In the genomic region with DNA sequence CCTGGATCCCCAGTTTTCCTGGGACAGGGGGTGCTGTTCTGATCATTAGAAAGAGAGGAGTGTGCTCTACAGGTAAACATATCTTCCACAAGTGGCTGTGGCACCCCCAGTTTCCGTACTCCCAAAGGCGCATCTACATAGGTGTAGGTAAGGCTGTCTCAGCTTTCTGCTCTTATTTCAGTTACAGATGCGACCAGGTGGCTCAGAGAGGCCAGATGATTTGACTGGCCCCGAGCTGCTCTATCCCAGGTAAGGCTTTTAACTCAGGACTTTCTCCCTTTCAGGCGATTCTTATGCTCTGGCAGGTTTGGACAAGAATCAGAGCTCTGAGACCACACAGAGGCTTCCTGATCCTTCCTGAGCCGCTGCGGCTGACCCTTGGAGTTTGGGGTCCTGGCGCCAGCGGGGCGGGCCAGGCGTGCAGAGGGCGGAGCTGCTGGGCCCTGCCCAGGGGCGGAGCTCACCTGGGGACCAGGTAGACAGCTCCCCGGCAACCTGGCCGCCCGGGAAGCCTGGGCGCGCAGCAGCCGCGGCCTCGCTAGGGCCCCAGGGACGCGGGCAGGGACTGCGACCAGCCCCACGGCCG, we compare ENCODE assay signal across 8 mouse cellular contexts. TPM values are rescaled to one million over a fixed set of nuclear protein-coding genes. Genes with fewer than 3 reads are reported as not detected.
DNase-seq lines count a peak whose midpoint lies in the region; ATAC-seq and TF ChIP-seq lines count a peak whose summit lies in the region.
"Had no signal": no experiment of that assay in that cellular context is flagged by ENCODE, and none has a peak within 500 bp of the region (broad histone marks: within the 10 kb centered on the region; RNA-seq: fewer than 3 reads in every experiment).

Atp2c2 (plus strand) TSS at position 461 of the 586 bp plus-strand sequence.

- H3K4me2 ChIP-seq in neural tube, embryonic 12.5 days (replicated peaks): peak within 1 kb of the TSS; percentile 18; the same call in 1 of the 2 replicates
- H3K4me2 ChIP-seq in liver, embryonic 14.5 days (ENCODE audit: low read depth): peak within 1 kb of the TSS; percentile 46
- no peak within 1 kb of the TSS for H3K4me2 ChIP-seq in forebrain, embryonic 14.5 days (ENCODE audit: low read length)
- no peak within 1 kb of the TSS for H3K4me2 ChIP-seq in forebrain, embryonic 12.5 days

- H3K27me3 ChIP-seq in neural tube, embryonic 12.5 days (replicated peaks): peaks cover 42% of the 10 kb centered on the region
- peaks cover 32% of the 10 kb centered on the region for H3K27me3 ChIP-seq in liver, embryonic 14.5 days (ENCODE audit: control insufficient read depth, insufficient read depth, low read length)
- peaks cover 24% of the 10 kb centered on the region for H3K27me3 ChIP-seq in forebrain, embryonic 14.5 days (replicated peaks; ENCODE audit: control insufficient read depth, insufficient read depth, low read length)
- H3K27me3 ChIP-seq in forebrain, embryonic 12.5 days: peaks cover 60% of the 10 kb centered on the region

- H3K4me1 ChIP-seq in neural tube, embryonic 12.5 days: peaks cover 3% of the 10 kb centered on the region; the same call in 1 of the 2 replicates
- no peaks in the 10 kb centered on the region for H3K4me1 ChIP-seq in liver, embryonic 14.5 days (replicated peaks; ENCODE audit: control insufficient read depth in 2 of 2, insufficient read depth in 2 of 2, low read length in 1 of 2)
- no peaks in the 10 kb centered on the region for H3K4me1 ChIP-seq in forebrain, embryonic 14.5 days (ENCODE audit: control insufficient read depth, insufficient read depth, low read length)
- 0 out of 2 replicates have a peak, but pooled peaks cover 4% of the 10 kb centered on the region for H3K4me1 ChIP-seq in forebrain, embryonic 12.5 days

- no peak within 1 kb of the TSS for H3K27ac ChIP-seq in neural tube, embryonic 12.5 days
- H3K27ac ChIP-seq in liver, embryonic 14.5 days: no peak within 1 kb of the TSS
- no peak within 1 kb of the TSS for H3K27ac ChIP-seq in forebrain, embryonic 14.5 days (ENCODE audit: low read depth, low read length)
- H3K27ac ChIP-seq in forebrain, embryonic 12.5 days: no peak within 1 kb of the TSS

- no peaks in the 10 kb centered on the region for H3K36me3 ChIP-seq in neural tube, embryonic 12.5 days
- no peaks in the 10 kb centered on the region for H3K36me3 ChIP-seq in liver, embryonic 14.5 days (replicated peaks; ENCODE audit: control insufficient read depth, insufficient read depth, low read depth)
- H3K36me3 ChIP-seq in forebrain, embryonic 14.5 days (ENCODE audit: control insufficient read depth, insufficient read depth, low read length): no peaks in the 10 kb centered on the region
- no peaks in the 10 kb centered on the region for H3K36me3 ChIP-seq in forebrain, embryonic 12.5 days (replicated peaks)

- 0 out of 2 replicates have a peak within 1 kb of the TSS, but pooled peaks have one; percentile 11 for H3K4me3 ChIP-seq in neural tube, embryonic 12.5 days
- no peak within 1 kb of the TSS for H3K4me3 ChIP-seq in liver, embryonic 14.5 days (ENCODE audit: insufficient read depth in 1 of 2, low read depth in 2 of 2, low read length in 2 of 2)
- H3K4me3 ChIP-seq in forebrain, embryonic 14.5 days (ENCODE audit: low read depth, low read length): no peak within 1 kb of the TSS
- H3K4me3 ChIP-seq in forebrain, embryonic 12.5 days (replicated peaks): no peak within 1 kb of the TSS

- 2% methylated on average over 26 of the region's 26 CpGs for WGBS in neural tube, embryonic 12.5 days
- WGBS in liver, embryonic 14.5 days (ENCODE audit: insufficient replicate concordance): 6% methylated on average over 26 of the region's 26 CpGs
- 3% methylated on average over 26 of the region's 26 CpGs for WGBS in forebrain, embryonic 14.5 days
- WGBS in forebrain, embryonic 12.5 days: 3% methylated on average over 26 of the region's 26 CpGs

- TF ChIP-seq EP300 in liver, embryonic 14.5 days (IDR thresholded peaks at IDR 0.05; ENCODE audit: low read depth): no peak

- no peak for DNase-seq in neural tube, embryonic 10.5 days (ENCODE audit: extremely low spot score, low spot score)
- DNase-seq in kidney, adult 18-20 months: peak; percentile 73
- no peak for DNase-seq in liver, embryonic 14.5 days (ENCODE audit: low read depth in 3 of 3, low spot score in 3 of 3)
- no peak for DNase-seq in T-cell, adult 2 months (ENCODE audit: low spot score)
- DNase-seq in forebrain, embryonic 14.5 days (ENCODE audit: low spot score): no peak
- DNase-seq: right cerebral cortex, adult 18-20 months had no signal

- no peak within 1 kb of the TSS for H3K9ac ChIP-seq in neural tube, embryonic 12.5 days
- H3K9ac ChIP-seq in liver, embryonic 14.5 days (replicated peaks): no peak within 1 kb of the TSS
- H3K9ac ChIP-seq in forebrain, embryonic 14.5 days (ENCODE audit: low read length): no peak within 1 kb of the TSS
- H3K9ac ChIP-seq in forebrain, embryonic 12.5 days: no peak within 1 kb of the TSS

- no peaks in the 10 kb centered on the region for H3K9me3 ChIP-seq in neural tube, embryonic 12.5 days
- no peaks in the 10 kb centered on the region for H3K9me3 ChIP-seq in liver, embryonic 14.5 days (ENCODE audit: control insufficient read depth, low read length)
- no peaks in the 10 kb centered on the region for H3K9me3 ChIP-seq in forebrain, embryonic 14.5 days (replicated peaks; ENCODE audit: control insufficient read depth, low read length)
- H3K9me3 ChIP-seq in forebrain, embryonic 12.5 days: no peaks in the 10 kb centered on the region

- no peak for TF ChIP-seq CTCF in liver, embryonic 14.5 days (IDR thresholded peaks at IDR 0.05; ENCODE audit: low read depth)

- no peak for ATAC-seq in neural tube, embryonic 12.5 days (ENCODE audit: low FRiP score, low read depth)
- no peak for ATAC-seq in liver, embryonic 14.5 days (ENCODE audit: insufficient read depth)
- no peak for ATAC-seq in forebrain, embryonic 14.5 days
- ATAC-seq in forebrain, embryonic 12.5 days (ENCODE audit: low FRiP score): no peak

RNA-seq across cellular contexts. Expression of gene Atp2c2, which starts in this region (rescaled TPM):
- polyA plus RNA-seq in neural tube, embryonic 12.5 days (2016; fragmentation: Nextera tagmentation; extraction: Ambion mirVana): 0.33 and 0.55 TPM in 2 replicates
- polyA plus RNA-seq in liver, embryonic 14.5 days (2012; rRNA removed): 0.08 and 0.11 TPM in 2 replicates
- polyA plus RNA-seq in liver, embryonic 14.5 days (2014; fragmentation: Nextera tagmentation; extraction: Ambion mirVana): 0.08 and 0.10 TPM in 2 replicates
- polyA plus RNA-seq in forebrain, embryonic 14.5 days (2014; fragmentation: Nextera tagmentation; extraction: Ambion mirVana): 0.05 TPM in 1 of 2 replicates, not detected in the other
- 0.26 and 0.87 TPM in 2 replicates for polyA plus RNA-seq in forebrain, embryonic 12.5 days (2016; fragmentation: Nextera tagmentation; extraction: Ambion mirVana)

Comparison
In these comparisons a context has a peak if more than half of its experiments do, and no peak if none do; other contexts are left out.
1. H3K4me2 ChIP-seq: peak in neural tube, embryonic 12.5 days (single experiment) and liver, embryonic 14.5 days (single experiment); none in forebrain, embryonic 14.5 days (single experiment) and forebrain, embryonic 12.5 days (single experiment).